Mouse (Mus musculus) neural tube, embryonic 14.5 days (tissue): ENCODE measurements around the gene Shisa5. TPM values are rescaled to one million over a fixed set of nuclear protein-coding genes. Genes with fewer than 3 reads are reported as not detected.
A peak's percentile ranks its signal among the peaks of the same experiment; 100 is the strongest.

ENCODE experiments used
- ATAC-seq: fragments of 200-750 bp; cut with Nextera tagmentation; 2 replicates; pipeline ENCODE4 v1.8.0; 2017; ENCODE audit warnings: low read depth, mild to moderate bottlenecking, moderate TSS enrichment, moderate library complexity
- H3K27ac ChIP-seq: fragments of 300-500 bp; sonication (generic); 2 replicates; pipeline ENCODE4 v1.5.1; 2014; ENCODE audit warnings: low read depth, mild to moderate bottlenecking, control low read depth, low read length, moderate library complexity, mixed read lengths
- H3K27me3 ChIP-seq: fragments of 300-500 bp; sonication (generic); 2 replicates; pipeline ENCODE4 v1.6.1; 2014; ENCODE audit warnings: low read length; ENCODE audit not compliant: control insufficient read depth, insufficient read depth
- H3K36me3 ChIP-seq: fragments of 300-500 bp; sonication (generic); 2 replicates; pipeline ENCODE4 v1.6.1; 2014; ENCODE audit warnings: low read length, mixed read lengths; ENCODE audit not compliant: control insufficient read depth, insufficient read depth
- H3K4me1 ChIP-seq: fragments of 300-500 bp; sonication (generic); 2 replicates; pipeline ENCODE4 v1.6.1; 2014; ENCODE audit warnings: low read length; ENCODE audit not compliant: control insufficient read depth, insufficient read depth
- H3K4me2 ChIP-seq: fragments of 300-500 bp; sonication (generic); 2 replicates; pipeline ENCODE4 v1.6.1; 2014; ENCODE audit warnings: mild to moderate bottlenecking, low read depth, low read length, control low read depth
- H3K4me3 ChIP-seq: fragments of 300-500 bp; sonication (generic); 2 replicates; pipeline ENCODE4 v1.5.1; 2014; ENCODE audit warnings: low read depth, low read length, control low read depth, mixed read lengths
- H3K9ac ChIP-seq: fragments of 300-500 bp; sonication (generic); replicated peaks from 2 replicates; pipeline ENCODE4 v1.6.1; 2014; ENCODE audit warnings: low read depth, mild to moderate bottlenecking, control low read depth, low read length, mixed read lengths
- H3K9me3 ChIP-seq: fragments of 300-500 bp; sonication (generic); 2 replicates; pipeline ENCODE4 v1.6.1; 2016; ENCODE audit warnings: low read length; ENCODE audit not compliant: control insufficient read depth
- WGBS: fragments of 180-500 bp; shearing (Covaris S2); extraction: QIAGEN DNeasy Blood & Tissue Kit; methylation state at CpG from one replicate; pipeline ENCODE4 v1.1.7; 2014; 5-methylcytosine and 5-hydroxymethylcytosine counted together
- polyA plus RNA-seq: library from polyadenylated mRNA; unstranded; fragments of >200 nt; fragmentation: Nextera tagmentation; extraction: Ambion mirVana; gene quantifications from 2 replicates; pipeline ENCODE4 v1.2.1, GENCODE M21; 2014

The Shisa5 gene
- polyA plus RNA-seq, 1 experiment from 2014 or later, result 55.4 TPM

DNA sequence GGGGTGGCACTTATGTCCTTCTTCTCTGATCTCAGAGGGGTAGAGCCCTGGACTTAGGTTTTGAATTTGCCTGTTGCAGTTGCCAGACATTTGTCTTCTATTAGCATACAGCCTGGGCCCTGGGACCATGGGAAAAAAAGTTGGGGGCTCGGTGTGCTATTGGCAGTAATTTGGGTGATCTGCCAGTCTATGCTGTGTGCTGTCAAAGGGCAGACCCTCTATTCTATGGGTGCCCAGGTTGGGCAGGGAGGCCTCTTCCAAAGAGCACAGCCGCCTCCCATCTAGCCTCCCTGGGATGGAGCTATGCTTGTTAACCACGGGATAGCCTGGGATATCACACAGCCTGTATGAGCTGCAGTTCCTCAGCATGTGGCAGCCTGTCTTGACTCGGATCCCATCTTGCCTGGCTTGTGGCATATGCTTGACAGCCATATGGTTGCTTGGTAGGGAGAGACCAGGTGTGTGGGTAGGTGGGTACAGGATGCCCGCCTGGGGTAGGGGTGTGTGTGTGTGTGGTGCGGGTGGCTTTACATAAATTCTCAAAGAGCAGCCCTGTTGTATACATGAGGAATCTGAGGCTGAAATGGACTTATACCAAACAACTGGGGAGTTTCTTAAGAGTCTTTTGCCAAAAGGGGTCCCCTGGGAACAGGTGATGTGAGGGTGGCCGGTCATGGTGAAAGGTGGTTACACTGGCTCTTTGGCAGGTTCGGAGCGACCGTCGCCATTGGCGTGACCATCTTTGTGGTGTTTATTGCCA is 17.1 kb downstream of the Shisa5 start:
- Histone ChIP-seq H3K36me3 (peaks cover 17% of the 10 kb centered on the region), H3K9ac (no peak overlapping the region), H3K4me3 (peak overlapping the region; percentile 30), H3K4me2 (peak overlapping the region; percentile 38), H3K27me3 (no peaks in the 10 kb centered on the region), H3K4me1 (peaks cover 15% of the 10 kb centered on the region), H3K27ac (no peak overlapping the region), H3K9me3 (no peaks in the 10 kb centered on the region)
- no peak for ATAC-seq
- 90% methylated on average over 12 of the region's 12 CpGs for WGBS

DNA sequence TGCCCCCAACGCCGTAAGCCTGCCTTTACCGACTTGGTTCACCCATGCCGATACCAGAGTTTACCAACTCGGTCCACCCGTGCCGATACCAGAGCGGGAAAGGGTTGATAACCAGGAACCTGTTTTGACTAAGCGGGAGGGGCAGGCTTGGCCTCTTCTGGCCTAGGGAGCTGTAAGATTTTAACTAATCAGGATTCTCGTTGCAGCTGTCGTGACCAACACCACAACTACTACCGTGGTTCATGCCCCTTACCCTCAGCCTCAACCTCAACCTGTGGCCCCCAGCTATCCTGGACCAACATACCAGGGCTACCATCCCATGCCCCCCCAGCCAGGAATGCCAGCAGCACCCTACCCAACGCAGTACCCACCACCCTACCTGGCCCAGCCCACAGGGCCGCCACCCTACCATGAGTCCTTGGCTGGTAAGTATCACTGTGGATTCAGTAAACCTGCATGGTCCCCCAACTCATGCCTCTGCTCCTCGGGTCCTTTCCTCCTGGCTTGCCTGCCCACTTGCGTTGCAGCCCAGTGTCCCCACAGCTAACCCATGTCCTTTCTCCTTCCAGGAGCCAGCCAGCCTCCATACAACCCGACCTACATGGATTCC is 17.8 kb downstream of the Shisa5 start:
- no peak overlapping the region for H3K27ac ChIP-seq
- no peak overlapping the region for H3K9ac ChIP-seq
- no peaks in the 10 kb centered on the region for H3K27me3 ChIP-seq
- 94% methylated on average over 17 of the region's 17 CpGs for WGBS
- H3K4me3 ChIP-seq, result no peak overlapping the region
- H3K36me3 ChIP-seq, result peaks cover 23% of the 10 kb centered on the region
- H3K4me2 ChIP-seq, result no peak overlapping the region
- no peaks in the 10 kb centered on the region for H3K9me3 ChIP-seq
- ATAC-seq, result no peak
- H3K4me1 ChIP-seq, result peaks cover 15% of the 10 kb centered on the region

GRCm38 (mm10) chr9:109056916-109057315 is 18.6 kb downstream of the Shisa5 start:
- no peak overlapping the region for H3K4me2 ChIP-seq
- H3K27me3 ChIP-seq, result no peaks in the 10 kb centered on the region
- no peak for ATAC-seq
- H3K36me3 ChIP-seq, result peaks cover 23% of the 10 kb centered on the region
- 95% methylated on average over 4 of the region's 4 CpGs for WGBS
- no peak overlapping the region for H3K27ac ChIP-seq
- no peak overlapping the region for H3K9ac ChIP-seq
- H3K9me3 ChIP-seq, result no peaks in the 10 kb centered on the region
- H3K4me3 ChIP-seq, result no peak overlapping the region
- H3K4me1 ChIP-seq, result peaks cover 15% of the 10 kb centered on the region

DNA sequence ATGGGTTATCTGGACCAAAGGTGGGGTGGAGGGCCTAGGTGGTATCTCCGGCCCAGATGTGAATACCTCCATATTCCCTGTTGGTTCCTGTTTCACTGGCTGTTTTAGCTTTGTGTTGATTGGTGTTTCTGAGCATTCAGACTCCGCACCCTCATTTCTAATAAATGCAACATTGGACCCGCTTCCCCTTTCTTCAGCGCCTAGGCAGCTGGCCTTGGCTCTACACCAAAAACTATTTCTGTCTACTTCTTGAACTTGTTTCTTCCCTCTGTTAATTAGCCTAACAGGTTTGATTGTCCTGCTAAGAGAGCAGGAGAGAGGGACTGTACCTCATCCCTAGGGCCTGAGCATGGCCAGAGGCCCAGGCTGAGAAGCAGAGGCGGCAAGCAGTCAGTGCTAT is 19.2 kb downstream of the Shisa5 start:
- WGBS, result 94% methylated on average over 5 of the region's 5 CpGs
- H3K4me2 ChIP-seq, result no peak overlapping the region
- H3K9ac ChIP-seq, result no peak overlapping the region
- peaks cover 15% of the 10 kb centered on the region for H3K4me1 ChIP-seq
- H3K27ac ChIP-seq, result no peak overlapping the region
- ATAC-seq, result no peak
- H3K9me3 ChIP-seq, result no peaks in the 10 kb centered on the region
- H3K27me3 ChIP-seq, result no peaks in the 10 kb centered on the region
- no peak overlapping the region for H3K4me3 ChIP-seq
- peaks cover 28% of the 10 kb centered on the region for H3K36me3 ChIP-seq

GRCm38 (mm10) chr9:109058006-109058765 is 19.8 kb downstream of the Shisa5 start:
- H3K9ac ChIP-seq, result no peak overlapping the region
- H3K4me3 ChIP-seq, result no peak overlapping the region
- H3K36me3 ChIP-seq, result peaks cover 34% of the 10 kb centered on the region
- ATAC-seq, result no peak
- H3K27me3 ChIP-seq, result no peaks in the 10 kb centered on the region
- H3K9me3 ChIP-seq, result no peaks in the 10 kb centered on the region
- no peak overlapping the region for H3K27ac ChIP-seq
- peaks cover 15% of the 10 kb centered on the region for H3K4me1 ChIP-seq
- WGBS, result 94% methylated on average over 19 of the region's 19 CpGs
- peak overlapping the region; percentile 55; the same call in 1 of the 2 replicates for H3K4me2 ChIP-seq

DNA sequence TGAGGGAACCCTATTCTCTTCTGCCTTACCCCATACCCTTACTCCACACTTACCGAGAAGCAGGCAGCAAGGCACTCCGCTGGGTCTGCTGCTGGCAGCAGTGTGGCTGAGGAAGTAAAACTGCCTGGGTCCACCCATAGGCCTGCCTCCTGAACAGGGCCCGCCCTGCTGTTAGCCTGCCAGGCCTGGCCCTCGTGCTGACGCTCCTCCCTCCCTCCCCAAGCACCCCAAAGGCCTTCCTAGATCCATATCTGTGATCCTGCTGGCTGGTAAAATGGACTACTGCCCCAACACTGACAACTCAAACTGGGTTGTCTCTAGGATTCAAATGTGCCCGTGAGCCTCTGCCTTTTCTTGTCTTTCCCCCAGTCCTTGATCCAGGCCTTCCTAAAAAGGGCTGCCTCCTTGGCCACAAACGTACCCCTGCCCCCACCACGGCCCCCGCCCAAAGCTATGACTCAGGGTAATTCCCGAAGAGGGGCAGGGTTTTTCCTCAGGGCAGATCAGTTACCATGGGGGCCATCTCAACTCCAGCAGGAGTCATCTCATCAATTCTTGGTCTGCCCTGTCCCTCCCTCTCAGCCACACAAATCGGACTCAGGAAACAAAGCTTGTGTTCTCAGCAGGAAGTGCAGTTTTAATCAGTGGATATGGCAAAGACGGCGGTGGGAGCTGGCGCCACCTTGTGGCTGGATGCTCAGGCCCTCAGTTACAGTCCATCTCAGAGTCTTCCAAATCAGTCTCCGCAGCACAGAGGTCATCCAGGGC is 21.0 kb downstream of the Shisa5 start, which contains the start of gene Trex1:
Gene Trex1 (minus strand): TSS at position 599 of the 768 bp plus-strand sequence.
- peak within 1 kb of the TSS; percentile 55 for H3K4me2 ChIP-seq
- peak within 1 kb of the TSS; percentile 22 for H3K4me3 ChIP-seq
- no peaks in the 10 kb centered on the region for H3K9me3 ChIP-seq
- peaks cover 13% of the 10 kb centered on the region for H3K4me1 ChIP-seq
- WGBS, result 25% methylated on average over 15 of the region's 15 CpGs
- peaks cover 41% of the 10 kb centered on the region for H3K36me3 ChIP-seq
- H3K27ac ChIP-seq, result peak within 1 kb of the TSS; percentile 81
- ATAC-seq, result peak; percentile 74
- H3K27me3 ChIP-seq, result no peaks in the 10 kb centered on the region
- peak within 1 kb of the TSS; percentile 58 for H3K9ac ChIP-seq

GRCm38 (mm10) chr9:109060184-109060897 is 22.0 kb downstream of the Shisa5 start:
- Histone ChIP-seq H3K27ac (no peak overlapping the region), H3K9me3 (no peaks in the 10 kb centered on the region), H3K4me3 (no peak overlapping the region), H3K4me1 (peaks cover 10% of the 10 kb centered on the region), H3K4me2 (no peak overlapping the region), H3K36me3 (peaks cover 51% of the 10 kb centered on the region), H3K27me3 (no peaks in the 10 kb centered on the region), H3K9ac (no peak overlapping the region)
- no peak for ATAC-seq
- 90% methylated on average over 16 of the region's 16 CpGs for WGBS

DNA sequence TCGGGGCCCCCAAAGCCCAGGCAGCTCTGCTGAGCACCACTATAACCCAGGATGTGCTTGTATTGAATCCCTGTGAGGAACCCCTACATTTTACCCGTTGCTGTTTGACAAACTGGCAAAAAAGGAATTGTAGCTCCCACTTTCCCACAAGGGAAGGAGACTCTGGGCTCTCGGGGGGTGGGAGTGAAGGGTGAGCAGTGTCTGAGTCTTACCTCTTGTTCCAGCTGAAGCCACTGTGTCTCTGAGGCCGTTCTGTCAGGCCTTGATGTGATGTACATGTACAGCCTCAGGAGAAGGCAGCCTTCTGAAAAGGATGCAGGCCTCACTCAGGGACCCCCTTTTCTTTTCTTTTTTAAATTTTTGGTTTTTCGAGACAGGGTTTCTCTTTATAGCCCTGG is 22.5 kb downstream of the Shisa5 start:
- H3K4me3 ChIP-seq, result no peak overlapping the region
- H3K36me3 ChIP-seq, result peaks cover 54% of the 10 kb centered on the region
- ATAC-seq, result no peak
- H3K9ac ChIP-seq, result no peak overlapping the region
- H3K27ac ChIP-seq, result no peak overlapping the region
- H3K4me1 ChIP-seq, result peaks cover 10% of the 10 kb centered on the region
- H3K4me2 ChIP-seq, result no peak overlapping the region
- H3K27me3 ChIP-seq, result no peaks in the 10 kb centered on the region
- no peaks in the 10 kb centered on the region for H3K9me3 ChIP-seq
- 89% methylated on average over 5 of the region's 5 CpGs for WGBS
